Mouse (Mus musculus): ENCODE measurements at regions not wholly inside any gene's neighbourhood (a gene's known extent, or its start where the extent isn't known, plus 50 kb on each side); places are given as distances from the start of the nearest gene placed in this dataset.

GRCm38 (mm10) chr5:126954634-126955033 lies 287.0 kb upstream of the Tmem132c start:
- no peak for DNase-seq (ENCODE audit: low spot score)

DNA sequence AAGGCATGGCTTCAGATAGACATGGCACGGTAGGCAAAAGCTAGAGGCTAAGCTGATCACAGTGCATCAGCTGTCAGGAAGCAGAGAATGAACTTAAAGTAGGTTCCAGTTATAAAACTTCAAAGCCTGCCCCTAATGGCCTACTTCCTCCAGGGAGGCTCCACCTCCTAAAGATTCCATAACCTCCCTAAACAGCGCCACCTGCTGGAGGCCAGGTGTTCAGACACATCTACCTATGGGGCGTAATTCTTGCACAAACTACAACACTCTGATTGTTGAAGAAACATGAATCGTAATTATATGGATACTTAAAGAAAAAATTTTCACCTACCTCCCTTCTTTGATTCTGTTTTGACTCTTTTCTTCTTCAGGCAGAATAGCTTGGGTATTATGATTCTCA lies 277.0 kb upstream of the Tmem132c start:
- no peak for DNase-seq (ENCODE audit: low spot score)

GRCm38 (mm10) chr5:126967076-126967475 lies 274.5 kb upstream of the Tmem132c start:
- no peak for DNase-seq (ENCODE audit: low spot score)

- DNase-seq (ENCODE audit: low spot score): no peak
Measured at GRCm38 (mm10) chr5:126969373-126969772, 272.2 kb upstream of the Tmem132c start.

DNA sequence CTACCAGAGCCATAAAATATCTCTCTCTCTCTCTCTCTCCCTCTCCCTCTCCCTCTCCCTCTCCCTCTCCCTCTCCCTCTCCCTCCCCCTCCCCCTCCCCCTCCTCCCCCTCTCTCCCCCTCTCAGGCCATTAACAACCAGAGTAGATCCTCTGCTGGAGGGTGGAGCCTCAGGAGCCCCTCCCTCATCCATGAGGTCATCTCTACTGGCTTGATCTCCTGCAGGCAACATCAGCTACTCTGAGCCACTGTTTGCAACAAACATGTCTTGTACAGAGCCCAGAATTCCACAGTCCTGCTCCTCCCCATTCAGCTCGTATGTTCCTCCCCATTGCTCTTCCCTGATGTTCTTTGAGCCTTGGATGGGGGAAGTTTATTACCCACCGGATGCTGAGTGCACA lies 270.3 kb upstream of the Tmem132c start:
- DNase-seq (ENCODE audit: low spot score): no peak

DNA sequence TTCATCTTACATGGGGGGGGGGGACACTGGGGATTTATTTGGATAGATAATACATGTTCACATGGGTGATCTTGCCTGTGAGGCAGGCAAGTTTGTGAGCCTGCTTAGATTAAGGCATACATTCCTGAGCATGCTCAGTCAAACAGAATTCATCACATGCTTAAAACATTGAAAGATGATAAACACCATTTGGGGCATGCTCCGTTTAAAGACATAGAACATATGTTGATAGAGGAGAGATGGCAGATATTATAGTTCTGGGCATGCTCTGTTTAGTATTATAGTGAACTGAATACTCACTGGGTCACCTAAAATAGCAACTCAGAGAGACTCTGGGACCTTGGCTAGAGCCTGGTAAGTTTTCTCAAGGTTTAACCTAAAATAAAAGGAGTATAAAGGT lies 269.6 kb upstream of the Tmem132c start:
- no peak for DNase-seq (ENCODE audit: low spot score)

GRCm38 (mm10) chr5:126973425-126973824 lies 268.2 kb upstream of the Tmem132c start:
- DNase-seq (ENCODE audit: low spot score): no peak

- no peak for DNase-seq (ENCODE audit: low spot score)
Measured at GRCm38 (mm10) chr5:126974565-126974964, 267.0 kb upstream of the Tmem132c start.

DNA sequence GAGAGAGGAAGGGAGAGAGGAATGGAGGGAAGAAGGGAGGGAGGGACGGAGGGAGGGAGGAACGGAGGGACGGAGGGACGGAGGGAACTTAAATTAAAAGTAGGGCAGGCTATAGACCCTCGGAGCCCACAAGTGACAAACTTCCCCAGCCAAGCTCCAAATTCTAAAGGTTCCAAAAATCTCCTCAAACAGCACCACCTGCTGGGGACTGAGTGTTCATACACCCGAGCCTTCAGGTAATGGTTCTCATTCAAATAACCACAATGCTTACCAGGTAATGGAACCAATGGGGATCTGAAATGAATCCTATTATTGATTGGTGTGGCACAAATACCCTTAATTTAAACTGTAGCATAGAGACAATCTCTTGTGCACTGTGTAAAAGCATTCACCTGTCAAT lies 246.0 kb upstream of the Tmem132c start:
- DNase-seq (ENCODE audit: low spot score): no peak

GRCm38 (mm10) chr5:127014166-127014565 lies 227.4 kb upstream of the Tmem132c start:
- no peak for DNase-seq (ENCODE audit: low spot score)

- DNase-seq (ENCODE audit: low spot score): no peak
Measured at GRCm38 (mm10) chr5:127016467-127017060, 225.0 kb upstream of the Tmem132c start.

GRCm38 (mm10) chr5:127017971-127018370 lies 223.6 kb upstream of the Tmem132c start:
- DNase-seq (ENCODE audit: low spot score): no peak

- no peak for DNase-seq (ENCODE audit: low spot score)
Measured at GRCm38 (mm10) chr5:127036472-127036871, 205.1 kb upstream of the Tmem132c start.

- DNase-seq (ENCODE audit: low spot score): no peak
Measured at GRCm38 (mm10) chr5:127057770-127058169, 183.8 kb upstream of the Tmem132c start.

DNA sequence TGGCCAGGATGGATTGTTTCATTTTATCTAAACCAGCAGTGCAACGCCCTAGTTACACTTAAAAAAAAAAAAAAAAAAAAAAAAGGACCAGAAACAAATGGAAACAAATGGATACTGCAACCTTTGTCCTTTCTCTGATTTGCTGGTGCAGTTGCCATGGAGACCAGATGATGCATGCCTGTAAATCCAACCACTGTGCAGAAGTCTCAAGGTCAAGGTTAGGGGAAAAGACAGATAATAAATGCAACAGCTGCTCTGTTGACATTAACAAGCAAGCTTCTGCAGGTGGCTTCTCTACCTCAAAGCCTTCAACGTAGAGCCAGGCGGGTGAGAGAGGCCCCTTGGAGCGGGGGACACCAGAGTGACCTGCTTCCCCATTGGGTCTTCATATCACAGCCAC lies 167.3 kb upstream of the Tmem132c start:
- DNase-seq (ENCODE audit: low spot score): no peak
